Mouse (Mus musculus): ENCODE data around the gene Phox2a. TPM values are rescaled to one million over a fixed set of nuclear protein-coding genes. Genes with fewer than 3 reads are reported as not detected.

The Phox2a gene
- polyA plus RNA-seq, 1 experiment from 2014 or later: 0.12 TPM

GRCm38 (mm10) chr7:101853816-101854215 lies 35.7 kb downstream of the Phox2a start:
- ATAC-seq (replicated peaks; ENCODE audit: low FRiP score): no peak
- no peak overlapping the region for H3K9ac ChIP-seq (ENCODE audit: low read length)
- no peak overlapping the region for H3K27ac ChIP-seq (ENCODE audit: low read depth, low read length)
- no peaks in the 10 kb centered on the region for H3K27me3 ChIP-seq (ENCODE audit: control insufficient read depth, insufficient read depth, low read length)
- WGBS: 85% methylated on average over 2 of the region's 2 CpGs
- no peaks in the 10 kb centered on the region for H3K36me3 ChIP-seq (ENCODE audit: control insufficient read depth, insufficient read depth, low read length)
- DNase-seq (ENCODE audit: low spot score): no peak
- no peak overlapping the region for H3K4me2 ChIP-seq (ENCODE audit: low read depth, low read length, severe bottlenecking)
- no peaks in the 10 kb centered on the region for H3K4me1 ChIP-seq (replicated peaks; ENCODE audit: control insufficient read depth, insufficient read depth, low read length)
- H3K4me3 ChIP-seq (ENCODE audit: low read depth, low read length): no peak overlapping the region
- H3K9me3 ChIP-seq (ENCODE audit: control insufficient read depth, low read length): no peaks in the 10 kb centered on the region

- ATAC-seq (replicated peaks; ENCODE audit: low FRiP score) (no peak), DNase-seq (ENCODE audit: low spot score) (no peak)
- no peak within 1 kb of the TSS for H3K4me3 ChIP-seq (ENCODE audit: low read depth, low read length)
- no peak within 1 kb of the TSS for H3K9ac ChIP-seq (ENCODE audit: low read length)
- no peak within 1 kb of the TSS for H3K4me2 ChIP-seq (ENCODE audit: low read depth, low read length, severe bottlenecking)
- WGBS: 93% methylated on average over 4 of the region's 4 CpGs
- H3K9me3 ChIP-seq (ENCODE audit: control insufficient read depth, low read length): no peaks in the 10 kb centered on the region
- no peaks in the 10 kb centered on the region for H3K27me3 ChIP-seq (ENCODE audit: control insufficient read depth, insufficient read depth, low read length)
- H3K36me3 ChIP-seq (ENCODE audit: control insufficient read depth, insufficient read depth, low read length): no peaks in the 10 kb centered on the region
- H3K27ac ChIP-seq (ENCODE audit: low read depth, low read length): no peak within 1 kb of the TSS
- H3K4me1 ChIP-seq (replicated peaks; ENCODE audit: control insufficient read depth, insufficient read depth, low read length): no peaks in the 10 kb centered on the region
Observed at GRCm38 (mm10) chr7:101857094-101857493, 39.0 kb downstream of the Phox2a start, which contains the start of gene Folr2. TSS of gene Folr2 (minus strand) at chr7:101857194.

GRCm38 (mm10) chr7:101858362-101858761 lies 40.2 kb downstream of the Phox2a start:
- DNase-seq (ENCODE audit: low spot score) (no peak), ATAC-seq (replicated peaks; ENCODE audit: low FRiP score) (no peak)
- no peaks in the 10 kb centered on the region for H3K4me1 ChIP-seq (replicated peaks; ENCODE audit: control insufficient read depth, insufficient read depth, low read length)
- no peaks in the 10 kb centered on the region for H3K27me3 ChIP-seq (ENCODE audit: control insufficient read depth, insufficient read depth, low read length)
- H3K9ac ChIP-seq (ENCODE audit: low read length): no peak overlapping the region
- WGBS: 88% methylated on average over 9 of the region's 9 CpGs
- H3K27ac ChIP-seq (ENCODE audit: low read depth, low read length): no peak overlapping the region
- H3K4me3 ChIP-seq (ENCODE audit: low read depth, low read length): no peak overlapping the region
- H3K4me2 ChIP-seq (ENCODE audit: low read depth, low read length, severe bottlenecking): no peak overlapping the region
- no peaks in the 10 kb centered on the region for H3K36me3 ChIP-seq (ENCODE audit: control insufficient read depth, insufficient read depth, low read length)
- no peaks in the 10 kb centered on the region for H3K9me3 ChIP-seq (ENCODE audit: control insufficient read depth, low read length)

GRCm38 (mm10) chr7:101860978-101861377 lies 42.9 kb downstream of the Phox2a start:
- ATAC-seq (replicated peaks; ENCODE audit: low FRiP score) (no peak), DNase-seq (ENCODE audit: low spot score) (no peak)
- no peak overlapping the region for H3K4me3 ChIP-seq (ENCODE audit: low read depth, low read length)
- H3K9ac ChIP-seq (ENCODE audit: low read length): no peak overlapping the region
- no peaks in the 10 kb centered on the region for H3K36me3 ChIP-seq (ENCODE audit: control insufficient read depth, insufficient read depth, low read length)
- no peak overlapping the region for H3K27ac ChIP-seq (ENCODE audit: low read depth, low read length)
- H3K4me1 ChIP-seq (replicated peaks; ENCODE audit: control insufficient read depth, insufficient read depth, low read length): no peaks in the 10 kb centered on the region
- no peak overlapping the region for H3K4me2 ChIP-seq (ENCODE audit: low read depth, low read length, severe bottlenecking)
- no peaks in the 10 kb centered on the region for H3K27me3 ChIP-seq (ENCODE audit: control insufficient read depth, insufficient read depth, low read length)
- H3K9me3 ChIP-seq (ENCODE audit: control insufficient read depth, low read length): no peaks in the 10 kb centered on the region

GRCm38 (mm10) chr7:101862291-101862690 lies 44.2 kb downstream of the Phox2a start:
- no peaks in the 10 kb centered on the region for H3K27me3 ChIP-seq (ENCODE audit: control insufficient read depth, insufficient read depth, low read length)
- ATAC-seq (replicated peaks; ENCODE audit: low FRiP score): no peak
- no peak overlapping the region for H3K4me3 ChIP-seq (ENCODE audit: low read depth, low read length)
- no peak overlapping the region for H3K9ac ChIP-seq (ENCODE audit: low read length)
- H3K27ac ChIP-seq (ENCODE audit: low read depth, low read length): no peak overlapping the region
- no peaks in the 10 kb centered on the region for H3K4me1 ChIP-seq (replicated peaks; ENCODE audit: control insufficient read depth, insufficient read depth, low read length)
- H3K4me2 ChIP-seq (ENCODE audit: low read depth, low read length, severe bottlenecking): no peak overlapping the region
- DNase-seq (ENCODE audit: low spot score): no peak
- no peaks in the 10 kb centered on the region for H3K9me3 ChIP-seq (ENCODE audit: control insufficient read depth, low read length)
- no peaks in the 10 kb centered on the region for H3K36me3 ChIP-seq (ENCODE audit: control insufficient read depth, insufficient read depth, low read length)
- 75% methylated on average over 3 of the region's 3 CpGs for WGBS

GRCm38 (mm10) chr7:101863415-101863814 lies 45.3 kb downstream of the Phox2a start, which contains the start of gene Anapc15:
TSS of gene Anapc15 (plus strand) at chr7:101863715.
- Histone ChIP-seq H3K9me3 (ENCODE audit: control insufficient read depth, low read length) (no peaks in the 10 kb centered on the region), H3K27ac (ENCODE audit: low read depth, low read length) (no peak within 1 kb of the TSS), H3K4me1 (replicated peaks; ENCODE audit: control insufficient read depth, insufficient read depth, low read length) (no peaks in the 10 kb centered on the region), H3K4me3 (ENCODE audit: low read depth, low read length) (no peak within 1 kb of the TSS), H3K36me3 (ENCODE audit: control insufficient read depth, insufficient read depth, low read length) (no peaks in the 10 kb centered on the region), H3K4me2 (ENCODE audit: low read depth, low read length, severe bottlenecking) (no peak within 1 kb of the TSS), H3K27me3 (ENCODE audit: control insufficient read depth, insufficient read depth, low read length) (no peaks in the 10 kb centered on the region), H3K9ac (ENCODE audit: low read length) (no peak within 1 kb of the TSS)
- DNase-seq (ENCODE audit: low spot score) (no peak), ATAC-seq (replicated peaks; ENCODE audit: low FRiP score) (no peak)
- 77% methylated on average over 3 of the region's 3 CpGs for WGBS

- Histone ChIP-seq H3K27ac (ENCODE audit: low read depth, low read length) (no peak overlapping the region), H3K9ac (ENCODE audit: low read length) (no peak overlapping the region), H3K4me3 (ENCODE audit: low read depth, low read length) (no peak overlapping the region), H3K27me3 (ENCODE audit: control insufficient read depth, insufficient read depth, low read length) (no peaks in the 10 kb centered on the region), H3K36me3 (ENCODE audit: control insufficient read depth, insufficient read depth, low read length) (no peaks in the 10 kb centered on the region), H3K4me1 (replicated peaks; ENCODE audit: control insufficient read depth, insufficient read depth, low read length) (no peaks in the 10 kb centered on the region), H3K9me3 (ENCODE audit: control insufficient read depth, low read length) (no peaks in the 10 kb centered on the region), H3K4me2 (ENCODE audit: low read depth, low read length, severe bottlenecking) (no peak overlapping the region)
- WGBS: 83% methylated on average over 11 of the region's 11 CpGs
- DNase-seq (ENCODE audit: low spot score) (no peak), ATAC-seq (replicated peaks; ENCODE audit: low FRiP score) (no peak)
Observed at GRCm38 (mm10) chr7:101866491-101867265, 48.6 kb downstream of the Phox2a start.

- Histone ChIP-seq H3K4me2 (ENCODE audit: low read depth, low read length, severe bottlenecking) (no peak overlapping the region), H3K4me1 (replicated peaks; ENCODE audit: control insufficient read depth, insufficient read depth, low read length) (no peaks in the 10 kb centered on the region), H3K4me3 (ENCODE audit: low read depth, low read length) (no peak overlapping the region), H3K9ac (ENCODE audit: low read length) (no peak overlapping the region), H3K9me3 (ENCODE audit: control insufficient read depth, low read length) (no peaks in the 10 kb centered on the region), H3K27ac (ENCODE audit: low read depth, low read length) (no peak overlapping the region), H3K27me3 (ENCODE audit: control insufficient read depth, insufficient read depth, low read length) (no peaks in the 10 kb centered on the region), H3K36me3 (ENCODE audit: control insufficient read depth, insufficient read depth, low read length) (no peaks in the 10 kb centered on the region)
- DNase-seq (ENCODE audit: low spot score) (no peak), ATAC-seq (replicated peaks; ENCODE audit: low FRiP score) (no peak)
- WGBS: 98% methylated on average over 4 of the region's 4 CpGs
Observed at GRCm38 (mm10) chr7:101867482-101867881, 49.4 kb downstream of the Phox2a start.

Measured in forebrain, embryonic 11.5 days (tissue).